32 mouse cellular contexts compared by ENCODE assay signal in the genomic region with DNA sequence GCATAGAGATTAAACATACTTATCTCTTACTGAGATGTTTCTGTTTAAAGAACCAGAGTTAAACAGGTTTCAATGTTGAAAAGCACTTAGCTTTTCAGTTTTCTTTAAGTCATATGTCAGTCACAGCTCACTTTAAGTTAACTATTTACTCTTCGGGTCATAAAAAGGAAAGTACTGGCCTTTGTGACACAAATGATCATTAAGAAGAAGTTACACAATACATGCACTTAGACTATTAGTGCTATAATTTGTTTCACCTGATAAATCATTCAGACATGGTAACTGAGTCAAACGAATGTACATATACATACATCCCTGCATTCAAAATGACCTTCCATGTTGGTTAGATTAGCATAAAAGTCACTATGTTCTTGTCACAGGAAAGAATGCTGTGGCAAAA. TPM values are rescaled to one million over a fixed set of nuclear protein-coding genes. Genes with fewer than 3 reads are reported as not detected.
"Had no signal": no experiment of that assay in that cellular context is flagged by ENCODE, and none has a peak within 500 bp of the region (broad histone marks: within the 10 kb centered on the region; RNA-seq: fewer than 3 reads in every experiment).

No protein-coding gene starts in this region.

- H3K9me3 ChIP-seq: embryonic facial prominence, embryonic 10.5 days; embryonic facial prominence, embryonic 12.5 days; embryonic facial prominence, embryonic 13.5 days; embryonic facial prominence, embryonic 15.5 days; forebrain, embryonic 10.5 days; forebrain, embryonic 12.5 days; forebrain, embryonic 13.5 days; forebrain, embryonic 15.5 days had no signal

- H3K27me3 ChIP-seq: embryonic facial prominence, embryonic 12.5 days; embryonic facial prominence, embryonic 13.5 days; embryonic facial prominence, embryonic 15.5 days; forebrain, embryonic 12.5 days; forebrain, embryonic 13.5 days; forebrain, embryonic 15.5 days had no signal

- ATAC-seq: forebrain, embryonic 13.5 days; forebrain, embryonic 14.5 days; forebrain, embryonic 15.5 days; forebrain, embryonic 16.5 days; forebrain, postnatal 0 days had no signal

- H3K4me2 ChIP-seq: embryonic facial prominence, embryonic 12.5 days; embryonic facial prominence, embryonic 13.5 days; embryonic facial prominence, embryonic 15.5 days; forebrain, embryonic 12.5 days; forebrain, embryonic 13.5 days; forebrain, embryonic 15.5 days had no signal

- H3K4me1 ChIP-seq: embryonic facial prominence, embryonic 10.5 days; embryonic facial prominence, embryonic 12.5 days; embryonic facial prominence, embryonic 13.5 days; embryonic facial prominence, embryonic 15.5 days; forebrain, embryonic 13.5 days; forebrain, embryonic 15.5 days had no signal

- H3K27ac ChIP-seq: embryonic facial prominence, embryonic 10.5 days; embryonic facial prominence, embryonic 12.5 days; embryonic facial prominence, embryonic 13.5 days; embryonic facial prominence, embryonic 15.5 days; forebrain, embryonic 10.5 days; forebrain, embryonic 12.5 days; forebrain, embryonic 13.5 days; forebrain, embryonic 15.5 days; gastrocnemius, adult 2 months had no signal

- DNase-seq: cerebellum, adult 2 months; cerebellum, adult 8-10 months; cerebellum, adult 9-10 months; cerebellum, adult 9-11 months; cerebellum, postnatal 10 days; cerebellum, postnatal 14 days; cerebellum, postnatal 25 days; cerebellum, postnatal 36 days; embryo, embryonic 11 days; forebrain, postnatal 0 days; gastrocnemius, adult 2 months; gastrocnemius, postnatal 10 days; gastrocnemius, postnatal 14 days; gastrocnemius, postnatal 25 days; gastrocnemius, postnatal 36 days; heart, adult 11 months; heart, adult 18-20 months had no signal

- H3K9ac ChIP-seq: embryonic facial prominence, embryonic 12.5 days; embryonic facial prominence, embryonic 13.5 days; embryonic facial prominence, embryonic 15.5 days; forebrain, embryonic 12.5 days; forebrain, embryonic 13.5 days; forebrain, embryonic 15.5 days; forebrain, postnatal 0 days had no signal

- H3K4me3 ChIP-seq: embryonic facial prominence, embryonic 10.5 days; embryonic facial prominence, embryonic 12.5 days; embryonic facial prominence, embryonic 13.5 days; embryonic facial prominence, embryonic 15.5 days; erythroblast, embryonic 14.5 days; forebrain, embryonic 10.5 days; forebrain, embryonic 12.5 days; forebrain, embryonic 13.5 days; forebrain, embryonic 15.5 days; gastrocnemius, adult 2 months had no signal

- H3K36me3 ChIP-seq: embryonic facial prominence, embryonic 10.5 days; embryonic facial prominence, embryonic 12.5 days; embryonic facial prominence, embryonic 13.5 days; embryonic facial prominence, embryonic 15.5 days; forebrain, embryonic 10.5 days; forebrain, embryonic 12.5 days; forebrain, embryonic 15.5 days had no signal

RNA-seq across cellular contexts. Expression of a gene that starts 58.3 kb away (rescaled TPM):
- polyA plus RNA-seq: cerebellum, adult 2 months; cortical plate, adult 2 months; embryonic facial prominence, embryonic 10.5 days; embryonic facial prominence, embryonic 11.5 days; embryonic facial prominence, embryonic 12.5 days; embryonic facial prominence, embryonic 13.5 days; embryonic facial prominence, embryonic 14.5 days; embryonic facial prominence, embryonic 15.5 days; erythroblast, embryonic 14.5 days; forebrain, embryonic 10.5 days; forebrain, embryonic 12.5 days; forebrain, embryonic 13.5 days; forebrain, embryonic 15.5 days; forebrain, embryonic 16.5 days; forebrain, postnatal 0 days; gonadal fat pad, adult 2 months had no signal
